Mouse (Mus musculus) liver, adult 2 months (tissue): ENCODE results near the gene Elp5. TPM values are rescaled to one million over a fixed set of nuclear protein-coding genes. Genes with fewer than 3 reads are reported as not detected.
"Not testable (repeated sequence)": the region's sequence is repeated elsewhere in the genome, so short reads cannot be mapped to it uniquely, and the experiment has no call there.

ENCODE experiments used
- DNase-seq: peaks from one replicate; pipeline ENCODE4 v3.0.0-alpha.2; 2011; ENCODE audit warnings: low read depth, low spot score; ENCODE audit errors: extremely low read depth
- H3K27ac ChIP-seq: fragments of 200-500 bp; replicated peaks from 2 replicates; pipeline ENCODE4 v1.5.1; 2012; ENCODE audit warnings: low read depth, mild to moderate bottlenecking, control low read depth, inconsistent platforms, low read length; ENCODE audit not compliant: insufficient read depth
- H3K27me3 ChIP-seq: fragments of 200-500 bp; 2 replicates; pipeline ENCODE4 v1.6.1; 2012; ENCODE audit warnings: mild to moderate bottlenecking, moderate library complexity, low read length, inconsistent platforms; ENCODE audit not compliant: control insufficient read depth, insufficient read depth
- H3K36me3 ChIP-seq: fragments of 200-500 bp; 2 replicates; pipeline ENCODE4 v1.6.1; 2012; ENCODE audit warnings: low read length, inconsistent platforms; ENCODE audit not compliant: control insufficient read depth, insufficient read depth
- H3K4me1 ChIP-seq: fragments of 200-500 bp; 2 replicates; pipeline ENCODE4 v1.6.1; 2011; ENCODE audit warnings: low read length; ENCODE audit not compliant: control insufficient read depth, insufficient read depth
- H3K4me3 ChIP-seq: fragments of 200-500 bp; 2 replicates; pipeline ENCODE4 v1.5.1; 2011; ENCODE audit warnings: low read depth, mild to moderate bottlenecking, control low read depth, low read length, moderate library complexity; ENCODE audit not compliant: insufficient read depth
- H3K79me2 ChIP-seq: fragments of 200-500 bp; 2 replicates; pipeline ENCODE4 v1.6.1; 2012; ENCODE audit warnings: inconsistent platforms, mild to moderate bottlenecking, low read length, moderate library complexity; ENCODE audit not compliant: control insufficient read depth, insufficient read depth
- H3K9ac ChIP-seq: fragments of 200-500 bp; 2 replicates; pipeline ENCODE4 v1.6.1; 2012; ENCODE audit warnings: low read depth, mild to moderate bottlenecking, control low read depth, inconsistent platforms, low read length
- CTCF ChIP-seq: fragments of 200-500 bp; IDR thresholded peaks from 2 replicates; pipeline ENCODE4 v1.5.1; 2011; ENCODE audit warnings: low read depth, low read length, control low read depth
- POLR2A ChIP-seq: fragments of 200-500 bp; IDR thresholded peaks from 2 replicates; pipeline ENCODE4 v1.6.1; 2011; ENCODE audit warnings: low read length, control low read depth; ENCODE audit not compliant: insufficient read depth; ENCODE audit errors: extremely low read depth
- WGBS: fragments of 180-500 bp; shearing (Covaris S2); methylation state at CpG from one replicate; pipeline ENCODE4 v1.1.7; 2018; 5-methylcytosine and 5-hydroxymethylcytosine counted together
- polyA plus RNA-seq: library from polyadenylated mRNA; depleted of rRNA; stranded (reverse); fragments of >200 nt; gene quantifications from 2 replicates; pipeline ENCODE4 v1.2.3, GENCODE M21; 2012
- total RNA-seq: library from RNA; depleted of rRNA; stranded (reverse); fragments of >200 nt; gene quantifications from 2 replicates; pipeline ENCODE4 v1.2.3, GENCODE M21; 2014

Gene Elp5
- total and polyA plus RNA-seq, 2 experiments: 19.5 to 30.8 TPM

DNA sequence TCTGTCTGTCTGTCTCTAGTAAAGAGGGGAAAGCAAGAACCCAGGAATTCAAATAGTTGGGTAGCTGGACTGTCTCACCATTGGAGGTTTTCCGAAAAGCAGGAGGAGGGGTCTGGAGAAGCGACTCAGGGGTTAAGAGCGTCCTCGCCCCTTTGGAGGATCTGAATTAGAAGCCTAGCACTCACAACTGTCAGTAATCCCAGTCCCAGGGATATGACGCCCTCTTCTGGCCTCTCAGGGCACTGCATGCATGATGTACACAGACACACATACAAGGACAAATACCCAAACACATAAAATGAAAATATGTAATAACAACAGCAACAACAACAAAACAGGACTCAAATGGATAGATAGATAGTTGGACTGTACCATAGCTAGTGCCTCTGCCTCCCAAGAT is 21.7 kb downstream of the Elp5 start:
- WGBS: 46% methylated on average over 5 of the region's 5 CpGs
- Histone ChIP-seq H3K4me1 (no peaks in the 10 kb centered on the region), H3K27me3 (peaks cover 4% of the 10 kb centered on the region; the same call in 1 of the 2 replicates), H3K79me2 (no peaks in the 10 kb centered on the region), H3K9ac (no peak overlapping the region), H3K4me3 (no peak overlapping the region), H3K36me3 (no peaks in the 10 kb centered on the region), H3K27ac (no peak overlapping the region)
- TF ChIP-seq POLR2A (no peak), CTCF (peak; percentile 41; the same call in 1 of the 2 replicates)
- no peak for DNase-seq

DNA sequence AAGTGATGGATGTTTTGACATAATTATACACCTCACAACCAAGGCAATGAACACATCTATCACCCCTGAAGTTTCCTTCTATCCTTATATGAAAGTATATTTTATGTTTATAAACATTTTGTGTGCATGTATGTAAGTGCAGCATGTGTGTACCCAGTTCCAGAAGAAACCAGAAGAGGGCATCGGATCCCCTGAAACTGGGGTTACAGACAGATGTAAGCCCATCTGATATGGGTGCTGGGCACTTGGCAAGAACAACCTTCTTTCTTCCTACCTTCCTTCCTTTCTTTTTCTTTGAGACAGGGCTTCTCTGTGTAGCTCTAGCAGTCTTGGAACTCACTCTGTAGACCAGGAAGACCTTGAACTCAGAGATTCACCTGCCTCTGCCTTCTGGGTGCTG is 26.1 kb downstream of the Elp5 start:
- Histone ChIP-seq H3K9ac (no peak overlapping the region), H3K36me3 (no peaks in the 10 kb centered on the region), H3K4me3 (no peak overlapping the region), H3K4me1 (no peaks in the 10 kb centered on the region), H3K27ac (no peak overlapping the region), H3K27me3 (no peaks in the 10 kb centered on the region), H3K79me2 (no peaks in the 10 kb centered on the region)
- TF ChIP-seq CTCF (no peak), POLR2A (no peak)
- 79% methylated on average over 1 of the region's 1 CpGs for WGBS
- DNase-seq: no peak

DNA sequence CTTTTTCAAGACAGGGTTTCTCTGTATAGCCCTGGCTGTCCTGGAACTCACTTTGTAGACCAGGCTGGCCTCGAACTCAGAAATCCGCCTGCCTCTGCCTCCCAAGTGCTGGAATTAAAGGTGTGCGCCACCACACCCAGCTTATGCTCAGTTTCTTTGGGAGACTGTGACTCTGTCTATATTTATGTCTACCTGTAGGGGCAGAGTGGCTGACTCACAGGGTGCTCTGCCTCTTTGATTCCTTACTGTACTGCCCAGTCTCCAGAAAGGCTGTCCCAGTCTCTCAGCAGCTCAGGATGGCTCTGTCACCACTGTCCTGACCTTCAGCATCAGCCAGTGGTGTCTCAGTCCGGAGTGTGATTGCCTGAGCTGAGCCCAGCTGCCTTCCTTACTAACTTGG is 26.7 kb downstream of the Elp5 start:
- H3K27me3 ChIP-seq, H3K27ac ChIP-seq, H3K9ac ChIP-seq, H3K36me3 ChIP-seq, H3K4me1 ChIP-seq, H3K79me2 ChIP-seq, H3K4me3 ChIP-seq, DNase-seq: not testable (repeated sequence)
- WGBS: 84% methylated on average over 4 of the region's 4 CpGs

DNA sequence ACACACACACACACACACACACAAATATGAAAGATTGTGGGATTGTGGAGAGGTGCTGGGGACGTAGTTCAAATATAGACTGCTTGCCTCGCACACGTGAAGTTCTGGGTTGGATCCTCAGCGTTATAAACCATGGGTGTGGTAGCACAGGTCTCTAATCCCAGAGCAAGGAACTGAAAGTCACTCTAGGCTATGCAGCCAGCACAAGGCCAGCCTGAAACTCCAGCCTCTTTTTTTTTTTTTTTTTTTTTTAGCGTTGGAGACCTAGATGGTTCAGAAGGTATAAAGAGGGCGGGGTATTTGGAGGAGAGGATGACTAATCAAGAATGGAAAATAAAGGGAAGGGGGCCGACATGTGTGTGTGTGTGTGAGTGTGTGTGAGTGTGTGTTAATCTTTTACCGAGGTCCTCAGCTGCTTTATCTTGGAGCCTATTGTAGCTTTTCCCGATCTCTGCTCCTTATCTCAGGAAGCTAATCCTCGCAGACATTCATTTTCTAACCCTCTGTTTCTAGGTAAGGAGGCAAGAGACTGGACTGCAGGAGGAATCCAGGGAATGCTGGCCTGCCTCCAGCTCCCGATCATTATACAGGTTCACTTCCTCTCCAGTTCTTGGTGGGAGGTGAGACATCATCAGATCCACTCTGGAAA is 28.9 kb downstream of the Elp5 start:
- TF ChIP-seq CTCF (no peak), POLR2A (no peak)
- WGBS: 46% methylated on average over 11 of the region's 11 CpGs
- no peaks in the 10 kb centered on the region for H3K27me3 ChIP-seq

DNA sequence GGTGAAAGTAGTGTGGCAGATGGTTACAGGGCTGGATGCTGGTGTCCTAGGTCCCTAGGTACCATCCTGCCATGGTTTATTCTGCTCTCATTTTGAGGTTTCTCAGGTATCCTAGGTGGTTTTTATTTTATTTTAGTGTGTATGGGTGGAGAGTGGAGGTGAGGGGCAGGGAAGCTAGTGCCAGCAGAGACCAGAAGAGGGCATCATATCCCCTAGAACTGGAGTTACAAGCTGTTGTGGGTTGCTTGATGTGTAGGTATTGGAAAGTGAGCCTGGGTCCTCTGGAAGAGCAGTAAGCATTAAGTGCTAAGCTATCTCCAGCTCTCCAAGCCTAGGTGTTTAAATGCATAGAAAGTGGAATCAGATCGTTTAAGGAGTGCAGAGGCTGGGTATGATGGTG is 30.0 kb downstream of the Elp5 start:
- 27% methylated on average over 1 of the region's 1 CpGs for WGBS
- Histone ChIP-seq H3K79me2 (no peaks in the 10 kb centered on the region), H3K36me3 (no peaks in the 10 kb centered on the region), H3K27me3 (no peaks in the 10 kb centered on the region), H3K4me3 (no peak overlapping the region), H3K9ac (no peak overlapping the region), H3K27ac (no peak overlapping the region), H3K4me1 (peaks cover 3% of the 10 kb centered on the region; the same call in 1 of the 2 replicates)
- TF ChIP-seq CTCF (no peak), POLR2A (no peak)
- DNase-seq: no peak

More for the DNA sequence above, 28.9 kb downstream of the Elp5 start:
- no peaks in the 10 kb centered on the region for H3K36me3 ChIP-seq
- H3K4me3 ChIP-seq: no peak overlapping the region
- H3K79me2 ChIP-seq: no peaks in the 10 kb centered on the region
- no peak overlapping the region for H3K9ac ChIP-seq
- H3K4me1 ChIP-seq: peaks cover 3% of the 10 kb centered on the region; the same call in 1 of the 2 replicates
- no peak overlapping the region for H3K27ac ChIP-seq
- no peak for DNase-seq

DNA sequence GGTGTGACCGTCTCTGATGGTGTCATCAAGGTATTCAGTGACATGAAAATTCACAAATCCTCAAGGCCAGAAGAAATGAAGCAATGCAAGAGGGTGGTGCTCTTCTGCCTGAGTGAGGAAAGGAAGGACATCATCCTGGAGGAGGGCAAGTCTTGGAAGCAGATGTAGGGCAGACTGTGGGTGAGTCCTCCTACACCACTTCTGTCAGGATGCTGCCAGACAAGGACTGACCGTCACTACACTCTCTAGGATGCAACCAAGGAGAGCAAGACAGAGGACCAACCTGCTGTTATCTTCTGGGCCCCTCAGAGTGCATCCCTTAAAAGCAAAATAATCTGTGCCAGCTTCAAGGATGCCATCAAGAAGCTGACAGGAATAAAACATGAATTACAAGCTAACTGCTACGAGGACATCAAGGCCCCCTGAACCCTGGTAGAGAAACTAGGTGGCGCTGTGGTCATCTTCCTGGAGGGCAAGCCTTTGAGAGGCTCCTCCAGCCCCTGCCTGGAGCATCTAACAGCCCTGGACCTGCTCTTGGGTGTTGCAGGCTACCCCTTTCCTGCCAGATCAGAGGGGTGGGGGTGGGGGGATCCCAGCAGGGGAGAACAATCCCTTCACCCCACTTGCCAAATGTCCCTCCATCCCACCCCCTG is 31.4 kb downstream of the Elp5 start:
- 58% methylated on average over 4 of the region's 4 CpGs for WGBS
- H3K4me1 ChIP-seq: peaks cover 3% of the 10 kb centered on the region; the same call in 1 of the 2 replicates
- H3K36me3 ChIP-seq: no peaks in the 10 kb centered on the region
- no peak overlapping the region for H3K27ac ChIP-seq
- H3K4me3 ChIP-seq: no peak overlapping the region
- DNase-seq: no peak
- H3K79me2 ChIP-seq: no peaks in the 10 kb centered on the region
- no peak for TF ChIP-seq POLR2A
- peak; percentile 30; the same call in 1 of the 2 replicates for TF ChIP-seq CTCF
- no peak overlapping the region for H3K9ac ChIP-seq
- no peaks in the 10 kb centered on the region for H3K27me3 ChIP-seq
